Mouse (Mus musculus) left cerebral cortex, postnatal 10 days (tissue): ENCODE measurements at regions not wholly inside any gene's neighbourhood (a gene's known extent, or its start where the extent isn't known, plus 50 kb on each side); places are given as distances from the start of the nearest gene placed in this dataset.

ENCODE experiments used
- DNase-seq, 2 experiments: peaks; one replicate each; pipeline ENCODE4 v3.0.0; 2021 to 2022; ENCODE audit warnings: low spot score in 2 of 2, mixed read lengths in 1 of 2; ENCODE audit errors: extremely low spot score in 1 of 2
- intact Hi-C: fragments of 180-260 bp; cut with DNase I; formaldehyde crosslinking; loops from one replicate; pipeline ENCODE4 v1.15.1; 2025

DNA sequence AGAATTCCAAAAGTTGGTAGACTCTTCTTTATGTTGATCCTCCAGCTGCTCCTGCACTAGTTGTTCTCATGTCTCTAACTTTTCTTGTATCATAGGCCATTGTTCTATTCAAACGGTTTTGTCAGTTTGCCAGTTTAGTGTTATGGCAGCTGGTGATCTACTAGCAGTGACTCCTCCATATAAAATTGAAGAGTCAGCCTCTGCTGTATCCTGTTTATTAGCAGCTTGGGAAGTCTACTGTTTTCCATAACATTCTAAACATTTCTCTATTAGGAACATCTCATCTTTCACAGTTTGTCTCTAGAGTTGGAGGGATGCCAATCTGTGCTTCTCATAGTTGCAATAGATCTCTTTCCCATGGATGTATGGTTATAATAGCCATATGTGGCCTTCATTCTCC lies 58.6 kb downstream of the Drd1 start:
- intact Hi-C loops = no loop called here
- DNase-seq = no peak

DNA sequence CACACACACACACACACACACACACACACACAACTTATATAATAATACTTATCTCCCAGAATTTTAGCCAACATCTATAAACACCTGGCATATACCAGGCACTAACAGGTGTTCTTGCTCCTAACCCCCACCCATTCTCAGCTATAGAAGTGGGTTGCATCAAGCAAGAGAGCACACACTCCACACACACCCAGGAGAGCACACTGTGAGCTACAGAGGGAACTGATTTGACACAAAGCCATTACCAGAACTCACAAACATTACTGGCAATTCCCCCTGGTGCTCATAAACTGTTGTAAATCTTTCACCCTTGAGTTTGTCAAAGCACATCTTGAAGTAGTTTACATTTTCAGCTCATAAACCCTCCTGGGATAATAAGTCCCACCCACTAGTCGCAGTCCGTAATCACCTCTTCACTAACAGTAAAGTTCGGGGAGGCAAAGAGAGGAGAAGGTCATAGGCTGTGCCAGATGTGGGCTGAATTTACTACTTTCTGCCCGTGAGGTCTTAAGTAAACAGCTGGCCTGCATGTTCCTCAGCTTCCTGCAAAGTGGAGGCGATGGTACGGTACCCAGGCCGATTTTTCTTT lies 62.5 kb downstream of the Drd1 start:
- no peak for DNase-seq
- intact Hi-C loops = no loop called here

DNA sequence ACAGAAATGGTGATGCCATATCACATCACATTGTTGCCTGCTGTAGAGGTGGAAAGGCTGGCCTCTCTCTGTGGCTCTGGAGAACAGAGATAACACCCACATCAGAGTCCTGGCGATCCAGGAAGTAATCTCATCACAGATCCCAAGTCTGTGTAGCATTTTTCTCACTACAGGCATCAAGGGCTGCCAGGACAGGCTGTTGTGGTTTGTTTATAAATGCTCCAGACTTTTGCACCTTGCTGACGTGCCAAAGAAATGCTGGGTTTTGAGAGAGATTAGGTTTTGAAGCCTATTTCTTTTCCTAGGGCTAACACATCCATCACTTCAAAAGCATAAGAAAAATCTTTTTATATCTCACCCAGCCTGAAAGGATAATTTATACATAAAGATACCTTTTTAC lies 76.3 kb downstream of the Drd1 start:
- intact Hi-C loops = no loop called here
- no peak for DNase-seq

DNA sequence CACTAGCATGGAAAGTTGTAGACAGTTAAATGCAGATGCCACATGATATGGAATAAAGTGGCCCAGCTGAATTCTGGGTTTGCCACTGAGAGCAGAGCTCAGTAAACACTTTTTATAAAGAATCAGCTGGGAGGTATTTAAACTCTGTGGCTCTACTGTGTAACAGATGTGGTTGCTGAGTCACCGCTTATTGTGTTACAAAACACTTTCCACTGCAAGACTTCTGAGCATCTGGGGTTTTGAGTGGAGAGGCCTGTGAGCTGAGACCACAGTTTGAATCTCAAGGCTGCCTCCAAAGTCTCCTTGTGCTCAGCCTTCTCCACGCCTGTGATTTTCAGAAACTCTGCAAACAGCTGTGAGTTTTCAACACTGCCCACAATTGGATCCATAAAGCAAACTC lies 86.1 kb downstream of the Drd1 start:
- intact Hi-C loops = no loop called here
- DNase-seq = no peak

DNA sequence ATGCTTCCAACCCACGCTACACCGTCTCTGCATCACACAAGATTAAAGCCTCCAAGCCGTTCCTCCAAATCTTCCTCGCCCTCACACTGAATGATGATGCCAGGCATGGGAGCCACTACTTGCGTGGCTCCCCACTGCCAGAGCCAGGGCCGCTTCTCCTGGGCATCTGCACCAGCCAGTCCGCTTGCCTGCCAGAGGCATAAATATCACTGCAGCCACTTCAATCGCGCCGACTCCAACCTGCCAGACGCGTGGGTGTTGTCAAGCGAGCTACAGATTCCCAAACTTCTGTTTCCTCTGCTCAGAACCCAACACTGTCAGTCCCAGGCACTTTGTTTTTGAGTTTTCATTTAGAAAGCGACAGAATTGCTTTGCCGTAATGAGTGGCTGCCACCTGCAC lies 99.3 kb downstream of the Drd1 start:
- intact Hi-C loops = no loop called here
- peak; percentile 72 to 77 for DNase-seq

DNA sequence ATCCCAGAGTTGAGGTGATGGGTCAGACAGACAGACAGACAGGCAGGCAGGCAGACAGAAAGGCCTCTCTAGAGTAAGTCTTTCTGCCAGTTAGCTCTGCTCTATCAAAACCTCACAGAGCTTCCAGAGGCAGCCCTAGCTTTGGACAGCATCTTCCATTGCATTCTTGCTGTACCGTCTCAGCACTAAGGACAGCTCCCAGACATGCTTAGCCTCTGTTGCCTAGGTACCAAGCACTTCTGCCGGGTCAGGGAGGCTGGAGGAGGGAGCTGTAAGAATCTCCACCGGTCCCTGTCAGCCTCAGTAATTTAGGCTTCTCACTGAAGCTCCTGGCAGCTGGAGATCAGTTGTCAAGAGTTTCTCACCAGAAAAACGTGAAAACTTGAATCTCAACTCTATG lies 107.4 kb downstream of the Drd1 start:
- no peak for DNase-seq
- intact Hi-C loops = no loop called here

DNA sequence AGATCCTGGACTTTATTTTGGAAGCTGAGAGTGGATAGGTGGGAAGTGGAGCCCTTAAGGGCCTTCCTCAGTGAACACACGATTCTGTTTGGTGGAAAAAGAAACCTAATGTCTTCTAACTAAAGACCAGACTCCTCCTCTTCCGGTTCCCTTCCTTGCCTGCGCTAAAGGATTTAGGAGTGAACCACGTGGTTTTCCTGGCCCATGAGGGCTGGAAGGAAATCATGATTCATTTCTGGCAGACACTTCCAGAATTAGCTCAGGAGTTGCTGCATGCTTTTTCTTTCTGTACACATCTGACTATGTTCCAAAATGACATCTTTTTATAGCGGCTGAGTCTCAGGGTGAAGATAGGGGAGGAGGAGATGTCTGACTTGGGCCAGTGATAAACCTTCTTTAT lies 109.8 kb downstream of the Drd1 start:
- intact Hi-C loops = no loop called here
- no peak for DNase-seq

DNA sequence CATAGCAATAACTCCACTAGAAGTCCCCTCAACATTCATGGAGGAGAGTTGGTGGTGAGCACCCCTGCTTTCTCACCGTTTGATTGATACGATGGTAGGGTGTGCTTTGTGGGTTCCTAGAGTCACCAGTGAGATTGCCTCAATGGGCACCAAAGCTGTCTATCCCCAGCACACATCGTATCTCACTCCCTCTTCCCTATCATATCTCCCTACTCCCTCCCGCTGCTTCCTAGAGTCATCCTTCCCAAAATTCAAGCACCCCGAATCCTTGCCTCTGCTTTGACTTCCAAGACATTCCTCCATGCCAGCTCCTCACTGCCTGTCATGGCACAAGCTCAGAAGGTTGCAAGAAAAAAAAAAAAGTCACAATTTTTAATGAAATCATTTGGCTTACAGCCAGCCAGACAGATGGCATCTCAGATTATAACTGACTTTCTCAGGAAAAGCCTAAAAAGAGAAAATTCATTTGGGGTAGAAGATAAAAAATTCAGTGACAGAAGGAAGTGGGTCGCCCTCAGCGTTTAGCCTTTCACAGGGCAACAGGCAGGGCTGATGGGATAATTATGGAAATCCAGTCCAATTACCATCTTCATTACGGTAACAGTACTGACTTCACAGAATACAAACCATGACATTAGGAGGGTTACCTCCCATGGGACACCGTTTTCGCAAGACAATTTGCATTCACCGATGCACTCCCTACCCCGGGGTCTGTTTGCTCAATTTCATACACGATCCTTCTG lies 114.3 kb downstream of the Drd1 start:
- intact Hi-C loops = no loop called here
- DNase-seq = peak in 1 of 2 experiments; percentile 67

DNA sequence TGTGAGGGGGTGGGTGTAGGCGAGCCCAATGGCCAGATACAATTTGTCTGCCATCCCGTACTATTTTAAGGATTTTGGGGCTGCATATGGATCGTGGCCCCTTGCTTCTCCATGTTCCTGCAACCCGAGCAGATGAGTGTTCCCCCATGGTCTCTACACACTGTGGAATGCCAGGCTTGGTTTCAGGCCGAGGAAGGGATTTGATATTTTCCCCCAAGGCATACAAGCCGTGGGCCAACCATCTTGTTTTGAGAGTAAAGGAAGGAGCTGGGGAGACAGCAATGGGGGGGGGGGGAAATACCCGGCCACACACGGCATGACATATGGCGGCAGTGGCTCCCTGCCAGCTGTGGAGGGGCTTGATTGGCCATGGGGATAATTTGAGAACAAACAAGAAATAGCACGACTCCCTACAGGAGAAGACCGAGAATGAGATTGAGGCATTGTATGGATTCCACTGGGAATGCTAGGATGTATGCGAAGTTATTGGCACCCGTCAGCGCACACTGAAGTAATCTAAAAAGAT lies 120.3 kb downstream of the Drd1 start:
- intact Hi-C loops = no loop called here
- no peak for DNase-seq

DNA sequence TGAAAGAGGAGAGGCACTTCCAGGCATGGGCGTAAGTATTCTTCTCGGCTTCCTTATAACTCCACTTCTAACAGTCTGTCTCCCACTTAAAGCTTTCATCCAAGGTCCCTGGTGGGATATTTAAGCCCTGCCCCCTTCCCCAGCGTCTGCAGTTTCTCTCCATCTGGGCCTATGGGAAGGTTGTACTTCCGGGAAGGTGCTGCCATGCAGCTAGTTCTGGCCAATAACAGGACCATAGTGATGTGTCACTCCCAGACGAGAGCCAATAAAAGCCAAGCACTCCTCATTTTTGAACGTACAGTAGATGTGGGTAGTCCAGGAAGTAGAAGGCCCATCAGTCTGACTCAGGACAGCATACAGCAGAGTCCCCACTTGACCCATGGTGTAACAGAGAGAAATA lies 121.0 kb downstream of the Drd1 start:
- no peak for DNase-seq
- intact Hi-C loops = no loop called here

DNA sequence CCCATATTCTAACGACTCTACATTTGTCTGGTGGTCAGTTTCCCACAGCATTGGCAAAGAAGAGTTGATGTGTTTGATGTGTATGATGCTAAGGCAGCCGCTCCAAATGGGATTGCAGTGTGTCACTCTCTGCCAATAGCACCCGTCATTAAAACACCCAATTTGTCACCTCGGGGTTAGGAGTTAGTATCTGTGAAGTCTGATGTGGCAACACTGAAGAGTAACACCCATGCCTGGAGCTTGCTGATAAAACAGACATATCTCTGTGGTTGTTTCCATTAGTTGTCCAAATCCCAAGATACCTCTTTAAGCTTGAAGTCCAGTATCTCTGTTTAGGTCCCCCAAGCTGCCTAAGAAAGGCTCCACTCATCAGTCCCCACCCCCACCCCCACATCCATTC lies 129.4 kb downstream of the Drd1 start:
- intact Hi-C loops = loop anchor here (10.0 kb wide), 1 partner anchor 129 kb away; the partner anchor contains the start of gene Drd1

DNA sequence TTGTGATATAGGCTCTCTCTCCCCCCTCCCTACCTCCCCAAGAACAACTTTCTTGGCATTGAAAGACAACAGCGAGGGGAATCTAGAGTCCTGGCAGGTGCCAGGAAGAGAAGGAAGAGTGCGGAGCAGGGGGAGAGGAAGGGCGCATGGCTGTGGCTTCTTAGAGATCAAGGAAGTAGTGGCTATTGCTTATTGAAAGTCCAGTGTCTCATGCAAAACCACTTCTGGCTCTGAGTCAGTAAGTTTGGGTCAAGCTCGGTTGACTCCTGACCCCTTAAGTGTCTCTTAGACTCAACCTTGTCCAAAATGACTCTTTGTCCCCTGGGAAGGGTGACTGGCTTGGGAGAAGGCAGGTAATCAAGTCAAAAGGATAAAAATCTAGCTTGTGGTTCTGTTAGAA lies 131.1 kb downstream of the Drd1 start:
- intact Hi-C loops = loop anchor here (10.0 kb wide), 1 partner anchor 130 kb away; the partner anchor contains the start of gene Drd1
- no peak for DNase-seq

More for the DNA sequence above, 129.4 kb downstream of the Drd1 start:
- DNase-seq = no peak

DNA sequence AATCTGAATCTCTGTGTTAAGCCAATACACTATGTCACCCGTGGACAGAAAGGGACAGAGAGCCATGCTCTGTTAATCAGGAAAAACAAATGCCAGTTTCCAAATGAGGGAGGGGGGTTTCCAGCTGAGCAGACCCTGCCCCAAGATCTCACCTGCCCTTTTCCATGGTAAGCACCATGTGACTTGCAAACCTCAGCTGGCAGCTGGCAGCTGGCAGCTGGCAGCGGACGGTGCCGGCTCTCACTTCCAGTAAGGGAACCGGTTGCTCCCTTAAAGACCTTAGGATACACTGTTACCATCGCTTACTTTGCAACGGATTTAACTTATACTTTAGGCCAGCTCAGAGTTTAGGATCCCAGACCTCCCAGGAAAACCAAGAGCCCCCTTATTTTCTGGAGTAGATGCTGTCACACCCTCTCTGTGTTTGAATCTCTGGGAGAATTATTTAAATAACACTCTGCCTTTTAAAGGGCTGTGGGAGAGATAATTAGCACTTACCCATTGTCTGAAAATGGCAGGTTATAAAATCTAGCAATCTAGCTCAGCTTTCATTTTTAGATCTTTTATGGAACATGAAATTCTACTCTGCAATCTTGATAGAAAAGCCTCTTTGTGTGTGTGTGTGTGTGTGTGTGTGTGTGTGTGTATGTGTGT lies 131.7 kb downstream of the Drd1 start:
- DNase-seq = no peak
- intact Hi-C loops = loop anchor here (10.0 kb wide), 1 partner anchor 131 kb away; the partner anchor contains the start of gene Drd1

DNA sequence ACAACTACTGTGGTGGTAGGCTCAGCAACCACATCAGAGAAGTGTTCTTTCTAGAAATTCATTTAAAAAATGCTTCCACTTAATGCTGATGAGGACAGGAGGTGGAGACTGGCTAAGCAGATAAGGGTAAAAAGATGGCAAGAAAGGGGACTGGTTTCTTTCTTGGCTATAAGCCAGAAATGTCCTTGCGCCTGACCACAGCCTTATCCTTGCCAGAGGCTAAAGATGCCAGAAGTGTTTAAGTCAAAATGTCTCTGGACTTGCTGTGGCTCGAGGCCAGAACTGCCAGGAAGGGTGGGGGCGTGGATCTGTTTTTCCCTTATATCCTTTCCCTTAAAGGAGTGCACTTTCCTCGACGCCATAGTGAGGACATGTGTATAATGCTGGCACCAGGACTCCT lies 133.7 kb downstream of the Drd1 start:
- no peak for DNase-seq
- intact Hi-C loops = loop anchor here (10.0 kb wide), 1 partner anchor 133 kb away; the partner anchor contains the start of gene Drd1

DNA sequence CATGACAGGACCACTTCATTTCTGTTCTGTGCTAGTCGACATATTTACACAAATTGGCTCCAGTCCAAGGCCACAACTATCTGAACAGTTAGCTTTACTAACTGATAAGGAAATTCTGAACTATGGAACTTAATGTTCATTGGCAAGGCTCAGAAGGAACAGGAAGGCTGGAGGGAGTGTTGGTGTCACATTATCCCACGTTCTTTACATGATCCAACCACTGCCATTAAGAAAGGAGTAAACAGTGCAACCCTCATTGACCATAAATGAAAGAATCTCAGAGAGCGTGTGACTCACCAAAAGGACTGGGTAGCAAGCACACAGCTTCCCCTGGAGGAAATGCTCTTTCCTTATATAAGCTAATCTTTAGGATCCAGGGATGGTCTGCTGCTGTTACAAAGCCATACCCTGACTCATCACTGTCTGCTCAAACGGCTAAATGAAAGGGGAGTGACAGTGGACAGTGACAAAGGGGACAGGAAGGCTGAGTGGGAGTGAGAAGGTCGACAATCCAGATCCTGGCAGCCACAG lies 135.6 kb downstream of the Drd1 start:
- intact Hi-C loops = loop anchor here (10.0 kb wide), 1 partner anchor 135 kb away; the partner anchor contains the start of gene Drd1
- DNase-seq = no peak

DNA sequence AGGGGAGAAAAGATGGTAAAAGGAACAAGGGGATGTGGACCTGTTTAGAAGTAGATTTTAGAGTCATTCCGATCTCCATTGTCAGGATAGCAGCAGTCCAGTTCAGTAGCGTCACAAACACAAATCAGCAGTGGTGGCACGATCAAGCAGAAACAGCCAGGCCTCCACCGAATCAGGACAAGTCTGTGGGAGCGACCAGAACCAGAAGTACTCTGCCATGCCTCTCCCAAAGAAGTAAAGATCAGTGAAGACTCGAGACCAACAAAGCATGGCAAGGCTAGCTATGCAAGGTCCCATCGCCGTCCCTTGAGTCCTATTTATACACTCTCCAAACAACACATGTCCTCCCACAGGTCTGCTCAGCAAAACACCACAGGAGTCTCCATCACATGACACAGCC lies 140.0 kb downstream of the Drd1 start:
- no peak for DNase-seq
- intact Hi-C loops = no loop called here

DNA sequence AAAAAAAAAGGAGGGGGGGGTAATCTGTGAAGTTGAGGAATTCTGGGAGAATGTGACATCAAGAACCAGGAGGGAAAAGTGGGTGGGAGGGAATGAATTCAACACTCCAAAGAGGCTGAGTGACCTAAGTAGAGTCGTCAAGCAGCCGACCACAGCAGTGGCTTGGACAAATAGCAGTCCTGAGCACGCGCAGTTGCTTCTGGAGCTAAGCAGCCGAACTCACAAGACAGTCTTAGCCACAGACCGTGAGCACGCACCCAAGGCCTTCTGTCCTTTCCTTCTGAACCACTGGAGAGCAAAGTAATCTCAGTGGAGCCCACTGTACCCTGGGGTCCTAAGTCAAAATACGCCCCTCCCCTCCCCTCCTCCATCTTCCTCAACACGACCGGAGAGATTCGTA lies 141.1 kb downstream of the Drd1 start:
- DNase-seq = no peak
- intact Hi-C loops = no loop called here

DNA sequence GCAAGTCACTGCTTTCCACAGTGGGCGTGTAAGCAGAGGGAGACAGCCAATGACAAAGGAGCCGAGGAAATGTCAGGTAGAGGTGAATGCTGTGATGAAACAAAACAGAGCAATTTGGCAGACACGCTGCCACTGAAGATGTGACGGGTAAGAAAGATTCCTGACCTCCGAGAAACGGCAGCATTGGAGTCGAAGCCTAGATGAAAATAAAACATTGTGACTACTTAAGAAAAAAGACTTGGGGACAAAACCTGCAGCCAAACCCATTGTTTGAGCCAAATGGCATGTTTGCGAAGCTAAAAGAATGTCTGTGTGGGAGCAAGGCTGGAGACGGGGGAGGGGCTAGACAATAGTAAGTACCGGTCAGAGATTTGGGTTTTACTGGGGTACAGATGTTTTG lies 142.0 kb downstream of the Drd1 start:
- intact Hi-C loops = no loop called here
- DNase-seq = no peak

DNA sequence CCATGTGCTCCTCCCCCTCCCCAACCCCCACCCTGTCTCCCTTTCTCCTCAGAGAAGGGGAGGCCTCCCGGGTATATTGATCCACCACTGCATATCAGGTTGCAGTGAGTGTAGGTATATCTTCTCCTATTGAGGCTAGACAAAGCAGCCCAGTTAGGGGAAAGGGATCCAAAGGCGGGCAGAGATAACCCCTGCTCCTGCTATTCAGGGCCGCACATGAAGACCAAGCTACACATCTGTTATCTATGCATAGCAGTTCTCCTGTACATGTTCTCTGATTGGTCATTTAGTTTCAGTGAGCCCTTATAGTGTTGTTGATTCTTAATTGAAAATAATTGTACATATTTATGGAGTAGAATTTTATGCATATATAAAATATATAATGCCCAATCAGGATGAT lies 143.7 kb downstream of the Drd1 start:
- intact Hi-C loops = no loop called here
- no peak for DNase-seq

DNA sequence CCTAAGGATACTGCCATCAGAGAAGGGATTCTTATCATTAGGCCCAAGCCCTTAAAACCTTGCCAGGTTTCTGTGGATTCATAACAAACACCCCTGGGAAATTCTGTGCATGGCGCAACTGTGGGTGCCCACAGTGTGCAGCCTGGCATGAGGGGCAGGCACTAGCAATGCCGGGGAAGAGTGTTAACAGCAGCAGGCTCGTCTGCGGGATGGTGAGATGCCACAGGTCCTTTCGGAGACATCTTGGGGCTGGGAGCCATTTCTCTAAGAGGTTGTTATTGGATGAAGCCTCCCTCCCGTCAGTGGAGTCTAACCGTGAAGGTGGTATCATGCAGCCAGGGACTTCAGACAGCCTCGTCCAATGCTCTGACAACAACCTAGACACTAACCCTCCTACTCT lies 144.2 kb downstream of the Drd1 start:
- no peak for DNase-seq
- intact Hi-C loops = no loop called here
